Mouse (Mus musculus): ENCODE data around the gene 1810055G02Rik. TPM values are rescaled to one million over a fixed set of nuclear protein-coding genes. Genes with fewer than 3 reads are reported as not detected.

The 1810055G02Rik gene
- polyA plus RNA-seq, 1 experiment from 2014 or later = 38.9 TPM

DNA sequence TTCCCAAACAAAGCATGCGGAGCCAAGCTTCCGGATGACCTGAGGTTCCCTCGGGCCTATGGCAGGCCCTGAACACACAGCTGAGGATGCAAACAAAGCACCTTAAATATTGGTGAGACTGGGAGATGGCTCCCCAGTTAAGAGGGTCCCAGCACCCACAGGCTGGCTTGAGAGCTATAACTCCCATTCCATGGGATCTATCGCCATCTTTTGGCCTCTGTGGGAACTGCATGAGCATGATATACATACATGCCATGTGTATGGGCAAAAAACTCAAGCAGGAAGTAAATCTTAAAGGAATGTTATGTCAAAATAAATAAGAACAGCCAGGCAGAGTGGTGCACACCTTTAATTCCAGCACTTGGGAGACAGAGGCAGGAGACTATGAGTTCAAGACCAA is 15.8 kb downstream of the 1810055G02Rik start:
- H3K9ac ChIP-seq (ENCODE audit: low read length) = no peak overlapping the region
- no peak overlapping the region for H3K4me3 ChIP-seq (ENCODE audit: low read depth, low read length)
- no peak overlapping the region for H3K4me2 ChIP-seq
- H3K9me3 ChIP-seq (ENCODE audit: control insufficient read depth, low read length) = no peaks in the 10 kb centered on the region
- no peak overlapping the region for H3K27ac ChIP-seq (ENCODE audit: low read depth, low read length)
- peaks cover 9% of the 10 kb centered on the region; the same call in 1 of the 2 replicates for H3K4me1 ChIP-seq (ENCODE audit: control insufficient read depth, insufficient read depth, low read length)
- ATAC-seq (ENCODE audit: low FRiP score) = no peak
- no peaks in the 10 kb centered on the region for H3K27me3 ChIP-seq (ENCODE audit: control insufficient read depth, insufficient read depth, low read length)
- peak; percentile 89 for DNase-seq (ENCODE audit: low spot score, missing footprints)
- no peaks in the 10 kb centered on the region for H3K36me3 ChIP-seq (ENCODE audit: control insufficient read depth, insufficient read depth, low read length)
- WGBS = 79% methylated on average over 4 of the region's 4 CpGs

DNA sequence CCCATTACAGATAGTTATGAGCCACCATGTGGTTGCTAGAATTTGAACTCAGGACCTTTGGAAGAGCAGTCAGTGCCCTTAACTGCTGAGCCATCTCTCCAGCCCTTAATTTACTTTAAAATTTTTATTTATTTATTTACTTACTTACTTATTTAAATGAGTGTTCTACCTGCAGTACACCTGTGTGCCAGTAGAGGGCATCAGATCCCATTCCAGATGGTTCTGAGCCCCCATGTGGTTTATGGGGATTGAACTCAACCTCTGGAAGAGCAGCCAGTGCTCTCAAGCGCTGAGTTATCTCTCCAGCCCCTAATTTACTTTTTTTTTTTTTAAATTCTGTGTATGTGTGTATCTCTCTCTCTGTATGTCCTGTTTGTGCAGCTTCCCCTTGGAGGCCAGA is 16.7 kb downstream of the 1810055G02Rik start:
- no peak overlapping the region for H3K4me3 ChIP-seq (ENCODE audit: low read depth, low read length)
- H3K36me3 ChIP-seq (ENCODE audit: control insufficient read depth, insufficient read depth, low read length) = no peaks in the 10 kb centered on the region
- ATAC-seq (ENCODE audit: low FRiP score) (no peak), DNase-seq (ENCODE audit: low spot score, missing footprints) (peak; percentile 94)
- 0 out of 2 replicates have a peak, but pooled peaks cover 1% of the 10 kb centered on the region for H3K4me1 ChIP-seq (ENCODE audit: control insufficient read depth, insufficient read depth, low read length)
- 28% methylated on average over 1 of the region's 1 CpGs for WGBS
- no peaks in the 10 kb centered on the region for H3K9me3 ChIP-seq (ENCODE audit: control insufficient read depth, low read length)
- H3K9ac ChIP-seq (ENCODE audit: low read length) = no peak overlapping the region
- no peaks in the 10 kb centered on the region for H3K27me3 ChIP-seq (ENCODE audit: control insufficient read depth, insufficient read depth, low read length)
- no peak overlapping the region for H3K27ac ChIP-seq (ENCODE audit: low read depth, low read length)
- no peak overlapping the region for H3K4me2 ChIP-seq

DNA sequence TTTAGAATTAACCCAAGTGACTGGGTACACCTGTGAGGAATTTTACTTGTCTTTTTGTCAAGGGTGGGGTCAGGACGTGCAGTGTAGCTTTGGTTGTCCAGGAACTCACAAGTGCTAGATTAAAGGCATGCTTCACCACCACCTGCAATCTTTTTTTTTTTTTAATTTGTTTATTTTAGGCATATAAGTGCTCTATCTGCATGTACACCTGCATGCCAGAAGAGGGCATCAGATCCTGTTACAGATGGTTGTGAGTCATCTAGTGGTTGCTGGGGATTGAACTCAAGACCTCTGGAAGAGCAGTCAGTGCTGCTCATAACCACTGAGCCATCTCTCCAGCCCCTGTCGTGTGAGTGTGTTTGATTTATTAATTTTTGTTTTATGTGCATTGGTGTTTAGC is 20.8 kb downstream of the 1810055G02Rik start:
- 75% methylated on average over 2 of the region's 2 CpGs for WGBS
- no peaks in the 10 kb centered on the region for H3K4me1 ChIP-seq (ENCODE audit: control insufficient read depth, insufficient read depth, low read length)
- no peak overlapping the region for H3K9ac ChIP-seq (ENCODE audit: low read length)
- no peak overlapping the region for H3K4me2 ChIP-seq
- no peaks in the 10 kb centered on the region for H3K27me3 ChIP-seq (ENCODE audit: control insufficient read depth, insufficient read depth, low read length)
- DNase-seq (ENCODE audit: low spot score, missing footprints) (no peak), ATAC-seq (ENCODE audit: low FRiP score) (no peak)
- no peaks in the 10 kb centered on the region for H3K9me3 ChIP-seq (ENCODE audit: control insufficient read depth, low read length)
- H3K27ac ChIP-seq (ENCODE audit: low read depth, low read length) = no peak overlapping the region
- H3K36me3 ChIP-seq (ENCODE audit: control insufficient read depth, insufficient read depth, low read length) = no peaks in the 10 kb centered on the region
- no peak overlapping the region for H3K4me3 ChIP-seq (ENCODE audit: low read depth, low read length)

DNA sequence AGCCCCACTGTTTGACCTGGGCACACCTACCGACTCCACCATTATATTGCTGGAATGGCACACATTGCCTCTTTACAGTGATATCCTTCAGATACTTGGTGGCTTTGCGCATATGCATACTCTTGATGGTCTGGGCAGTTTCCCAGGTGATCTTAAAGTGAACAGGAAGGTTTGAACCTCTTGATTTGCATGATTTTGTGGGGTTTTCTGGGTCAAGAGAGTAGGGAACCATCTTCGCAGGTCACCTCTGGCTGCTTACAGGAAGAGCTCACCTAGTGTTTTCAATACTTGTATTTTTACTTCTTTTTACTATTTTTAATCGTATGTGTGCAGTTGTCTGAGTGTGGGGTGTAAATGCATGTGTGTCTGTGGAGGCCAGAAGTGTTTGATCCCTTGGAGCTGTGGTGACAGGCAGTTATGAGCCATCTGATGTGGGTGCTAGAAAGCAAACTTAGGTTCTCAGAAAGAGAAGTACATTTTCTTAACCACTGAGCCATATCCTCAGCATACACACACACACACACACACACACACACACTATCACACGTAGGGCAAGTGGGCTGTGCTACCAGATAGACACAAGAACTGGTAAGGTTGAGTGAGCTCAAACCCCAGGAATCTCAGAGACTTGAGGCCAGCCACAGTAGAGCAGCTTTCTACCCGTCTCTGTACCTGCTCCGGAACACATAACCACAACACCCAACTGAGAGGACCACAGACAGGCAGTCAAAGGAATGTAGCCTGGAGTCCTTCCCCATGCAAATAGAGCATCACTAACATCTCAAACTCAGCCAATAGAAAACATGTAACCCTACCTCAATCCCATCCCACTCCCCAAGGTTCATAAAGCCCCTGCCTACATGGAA is 22.9 kb downstream of the 1810055G02Rik start:
- H3K4me2 ChIP-seq = no peak overlapping the region
- H3K27me3 ChIP-seq (ENCODE audit: control insufficient read depth, insufficient read depth, low read length) = no peaks in the 10 kb centered on the region
- DNase-seq (ENCODE audit: low spot score, missing footprints) (no peak), ATAC-seq (ENCODE audit: low FRiP score) (no peak)
- H3K4me1 ChIP-seq (ENCODE audit: control insufficient read depth, insufficient read depth, low read length) = no peaks in the 10 kb centered on the region
- H3K9ac ChIP-seq (ENCODE audit: low read length) = no peak overlapping the region
- WGBS = 83% methylated on average over 7 of the region's 7 CpGs
- no peaks in the 10 kb centered on the region for H3K36me3 ChIP-seq (ENCODE audit: control insufficient read depth, insufficient read depth, low read length)
- no peak overlapping the region for H3K27ac ChIP-seq (ENCODE audit: low read depth, low read length)
- no peak overlapping the region for H3K4me3 ChIP-seq (ENCODE audit: low read depth, low read length)
- H3K9me3 ChIP-seq (ENCODE audit: control insufficient read depth, low read length) = no peaks in the 10 kb centered on the region

DNA sequence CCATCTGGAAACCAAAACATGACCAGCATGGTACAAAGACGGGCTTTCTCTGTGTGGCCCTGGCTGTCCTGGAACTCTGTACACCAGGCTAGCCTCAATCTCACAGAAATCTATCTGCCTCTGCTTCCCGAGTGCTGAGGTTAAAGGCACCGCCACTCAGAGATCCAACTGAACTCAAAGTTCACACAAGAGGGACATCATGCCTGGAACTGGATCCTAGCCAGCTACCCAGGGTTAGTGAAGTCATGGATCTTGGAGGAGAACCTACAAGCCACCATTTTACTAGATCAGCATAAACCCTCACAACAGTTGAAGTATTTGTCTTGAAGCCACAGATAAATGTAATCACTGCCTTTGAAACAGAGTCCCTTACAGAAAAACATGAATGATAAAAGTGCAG is 27.9 kb downstream of the 1810055G02Rik start:
- no peaks in the 10 kb centered on the region for H3K27me3 ChIP-seq (ENCODE audit: control insufficient read depth, insufficient read depth, low read length)
- no peak for ATAC-seq (ENCODE audit: low FRiP score)
- H3K9me3 ChIP-seq (ENCODE audit: control insufficient read depth, low read length) = no peaks in the 10 kb centered on the region
- DNase-seq (ENCODE audit: low spot score, missing footprints) = peak; percentile 1
- H3K4me1 ChIP-seq (ENCODE audit: control insufficient read depth, insufficient read depth, low read length) = no peaks in the 10 kb centered on the region
- 98% methylated on average over 3 of the region's 3 CpGs for WGBS
- H3K4me2 ChIP-seq = no peak overlapping the region
- H3K9ac ChIP-seq (ENCODE audit: low read length) = no peak overlapping the region
- H3K36me3 ChIP-seq (ENCODE audit: control insufficient read depth, insufficient read depth, low read length) = no peaks in the 10 kb centered on the region
- H3K4me3 ChIP-seq (ENCODE audit: low read depth, low read length) = no peak overlapping the region
- no peak overlapping the region for H3K27ac ChIP-seq (ENCODE audit: low read depth, low read length)

DNA sequence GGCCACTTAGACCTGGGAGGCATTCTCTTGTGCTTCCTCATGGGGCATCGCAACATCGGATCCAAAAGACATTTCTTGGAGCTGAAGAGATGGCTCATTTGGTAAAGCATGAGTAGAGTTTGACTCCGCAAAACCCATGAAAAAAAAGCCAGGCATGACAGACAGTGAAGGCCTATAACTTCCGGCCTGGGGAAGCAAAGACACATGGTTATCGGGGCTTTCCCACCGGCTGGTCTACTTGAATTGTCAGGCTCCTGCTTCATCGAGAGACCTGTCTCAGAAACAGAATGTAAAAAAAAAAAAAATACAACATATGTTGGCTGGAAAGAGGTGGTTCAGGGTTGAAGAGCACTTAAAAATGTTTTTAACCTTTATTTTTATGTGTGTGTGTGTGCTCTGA is 31.6 kb downstream of the 1810055G02Rik start:
- no peak overlapping the region for H3K9ac ChIP-seq (ENCODE audit: low read length)
- no peak overlapping the region for H3K4me3 ChIP-seq (ENCODE audit: low read depth, low read length)
- H3K4me1 ChIP-seq (ENCODE audit: control insufficient read depth, insufficient read depth, low read length) = no peaks in the 10 kb centered on the region
- H3K27ac ChIP-seq (ENCODE audit: low read depth, low read length) = no peak overlapping the region
- no peaks in the 10 kb centered on the region for H3K9me3 ChIP-seq (ENCODE audit: control insufficient read depth, low read length)
- 90% methylated on average over 7 of the region's 7 CpGs for WGBS
- ATAC-seq (ENCODE audit: low FRiP score) = no peak
- no peaks in the 10 kb centered on the region for H3K36me3 ChIP-seq (ENCODE audit: control insufficient read depth, insufficient read depth, low read length)
- no peak for DNase-seq (ENCODE audit: low spot score, missing footprints)
- no peak overlapping the region for H3K4me2 ChIP-seq
- H3K27me3 ChIP-seq (ENCODE audit: control insufficient read depth, insufficient read depth, low read length) = no peaks in the 10 kb centered on the region

DNA sequence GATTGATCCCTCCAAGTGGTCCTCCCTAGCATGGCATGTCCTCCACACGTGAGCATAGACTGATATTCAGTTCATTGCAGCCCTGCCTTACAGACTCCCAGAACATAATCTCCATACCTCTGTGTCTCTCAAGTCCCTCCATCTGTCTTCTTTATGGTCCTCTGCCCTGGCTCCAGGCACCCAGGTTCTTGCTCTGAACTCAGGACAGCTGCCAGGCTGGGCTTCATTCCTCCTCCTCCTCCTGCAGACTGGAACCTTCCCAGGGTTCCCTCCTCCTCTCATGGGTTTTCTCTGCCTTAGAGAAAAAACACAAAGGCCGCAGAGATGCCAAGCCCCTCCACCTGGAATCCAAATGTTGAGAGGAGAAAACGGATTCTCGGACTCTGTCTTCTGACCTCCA is 34.6 kb downstream of the 1810055G02Rik start:
- H3K9ac ChIP-seq (ENCODE audit: low read length) = no peak overlapping the region; the same call in 1 of the 2 replicates
- no peak overlapping the region for H3K4me3 ChIP-seq (ENCODE audit: low read depth, low read length)
- 57% methylated on average over 4 of the region's 4 CpGs for WGBS
- H3K4me2 ChIP-seq = no peak overlapping the region
- no peaks in the 10 kb centered on the region for H3K36me3 ChIP-seq (ENCODE audit: control insufficient read depth, insufficient read depth, low read length)
- H3K9me3 ChIP-seq (ENCODE audit: control insufficient read depth, low read length) = no peaks in the 10 kb centered on the region
- H3K27me3 ChIP-seq (ENCODE audit: control insufficient read depth, insufficient read depth, low read length) = no peaks in the 10 kb centered on the region
- peak; percentile 82 for DNase-seq (ENCODE audit: low spot score, missing footprints)
- no peaks in the 10 kb centered on the region for H3K4me1 ChIP-seq (ENCODE audit: control insufficient read depth, insufficient read depth, low read length)
- no peak overlapping the region for H3K27ac ChIP-seq (ENCODE audit: low read depth, low read length)
- ATAC-seq (ENCODE audit: low FRiP score) = no peak

DNA sequence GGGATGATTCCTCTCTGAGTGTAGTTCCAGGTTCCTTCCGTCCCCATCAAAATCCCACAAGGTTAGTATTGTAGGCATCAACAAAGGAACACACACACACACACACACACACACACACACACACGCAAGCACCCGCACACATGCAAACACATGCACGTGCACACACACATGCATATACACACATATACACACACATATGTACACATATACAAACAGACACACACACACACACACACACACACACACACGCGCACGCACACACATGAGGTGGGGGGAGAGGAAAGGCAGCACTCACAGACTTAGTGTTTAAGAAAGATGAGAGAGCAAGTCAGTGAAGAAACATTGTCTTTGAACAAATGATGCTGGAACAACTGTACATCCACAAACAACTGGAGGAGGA is 35.3 kb downstream of the 1810055G02Rik start:
- H3K27me3 ChIP-seq (ENCODE audit: control insufficient read depth, insufficient read depth, low read length) = no peaks in the 10 kb centered on the region
- H3K36me3 ChIP-seq (ENCODE audit: control insufficient read depth, insufficient read depth, low read length) = no peaks in the 10 kb centered on the region
- H3K9ac ChIP-seq (ENCODE audit: low read length) = peak overlapping the region; percentile 53; the same call in 1 of the 2 replicates
- ATAC-seq (ENCODE audit: low FRiP score) (no peak), DNase-seq (ENCODE audit: low spot score, missing footprints) (peak; percentile 84)
- H3K4me2 ChIP-seq = no peak overlapping the region
- peaks cover under 1% of the 10 kb centered on the region; the same call in 1 of the 2 replicates for H3K9me3 ChIP-seq (ENCODE audit: control insufficient read depth, low read length)
- H3K4me3 ChIP-seq (ENCODE audit: low read depth, low read length) = no peak overlapping the region
- no peaks in the 10 kb centered on the region for H3K4me1 ChIP-seq (ENCODE audit: control insufficient read depth, insufficient read depth, low read length)
- H3K27ac ChIP-seq (ENCODE audit: low read depth, low read length) = no peak overlapping the region
- 84% methylated on average over 7 of the region's 7 CpGs for WGBS

DNA sequence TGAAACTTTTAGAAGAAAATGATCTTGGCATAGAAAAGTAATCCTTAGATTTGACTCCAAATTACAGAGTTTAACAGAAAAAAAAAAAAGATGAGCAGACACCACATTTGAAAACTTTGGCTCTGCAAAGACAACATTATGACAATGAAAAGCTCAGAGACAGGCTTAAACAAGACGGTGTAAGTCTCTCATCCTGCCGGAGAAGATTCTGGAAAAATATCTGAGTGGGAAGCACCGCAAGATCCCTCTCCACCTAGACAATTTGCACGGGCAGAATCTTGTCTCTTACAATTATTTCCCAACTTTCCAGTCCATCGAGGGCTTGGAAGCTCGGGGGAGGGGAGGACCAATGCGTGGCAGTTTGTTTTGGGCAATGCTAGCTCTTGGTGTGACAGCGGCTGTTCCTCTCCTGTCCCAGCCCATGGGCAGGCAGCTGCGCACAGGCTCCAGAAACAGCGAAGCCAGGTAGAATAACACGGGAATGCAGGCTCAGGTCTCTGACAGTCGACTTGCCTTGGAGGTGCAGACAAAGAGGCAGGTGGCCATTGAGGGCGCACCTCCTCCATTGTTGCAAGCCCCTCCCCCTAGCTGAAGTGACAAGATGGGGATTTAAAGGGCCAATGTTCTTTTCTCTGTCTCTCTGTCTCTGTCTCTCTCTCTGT is 35.9 kb downstream of the 1810055G02Rik start:
- Histone ChIP-seq H3K9ac (ENCODE audit: low read length) (peak overlapping the region; percentile 53), H3K9me3 (ENCODE audit: control insufficient read depth, low read length) (peaks cover 2% of the 10 kb centered on the region; the same call in 1 of the 2 replicates), H3K4me1 (ENCODE audit: control insufficient read depth, insufficient read depth, low read length) (no peaks in the 10 kb centered on the region), H3K27ac (ENCODE audit: low read depth, low read length) (0 out of 2 replicates have a peak overlapping the region, but pooled peaks have one; percentile 32), H3K4me3 (ENCODE audit: low read depth, low read length) (peak overlapping the region; percentile 34), H3K36me3 (ENCODE audit: control insufficient read depth, insufficient read depth, low read length) (no peaks in the 10 kb centered on the region), H3K4me2 (peak overlapping the region; percentile 49), H3K27me3 (ENCODE audit: control insufficient read depth, insufficient read depth, low read length) (no peaks in the 10 kb centered on the region)
- WGBS = 5% methylated on average over 13 of the region's 13 CpGs
- DNase-seq (ENCODE audit: low spot score, missing footprints) (peak; percentile 97), ATAC-seq (ENCODE audit: low FRiP score) (peak; percentile 72; the same call in 1 of the 2 replicates)
